Mouse (Mus musculus): Measurements from ENCODE around the gene Olfr212.
A peak's percentile ranks its signal among the peaks of the same experiment; 100 is the strongest.
"Not testable (repeated sequence)": the region's sequence is repeated elsewhere in the genome, so short reads cannot be mapped to it uniquely, and the experiment has no call there.

Gene Olfr212

GRCm38 (mm10) chr6:116506302-116507003 is at the start of gene Olfr212:
Gene Olfr212, plus strand, starts transcription at chr6:116506516.
- DNase-seq = not testable (repeated sequence)

GRCm38 (mm10) chr6:116458728-116459127 is 47.6 kb upstream of the Olfr212 start:
- no peak for DNase-seq

GRCm38 (mm10) chr6:116459232-116459631 is 47.1 kb upstream of the Olfr212 start:
- DNase-seq = no peak

- DNase-seq = no peak
These were observed 45.6 kb upstream of the Olfr212 start, which contains the start of gene Alox5 for GRCm38 (mm10) chr6:116460544-116461283. Gene Alox5, minus strand, starts transcription at chr6:116461178.

- no peak for DNase-seq
These were observed 38.2 kb upstream of the Olfr212 start for GRCm38 (mm10) chr6:116468081-116468480.

GRCm38 (mm10) chr6:116485081-116485480 is 21.2 kb upstream of the Olfr212 start:
- no peak for DNase-seq

GRCm38 (mm10) chr6:116486833-116487232 is 19.5 kb upstream of the Olfr212 start:
- DNase-seq = no peak

- DNase-seq = peak; percentile 5
These were observed 17.5 kb upstream of the Olfr212 start, which contains the start of gene Olfr211 for GRCm38 (mm10) chr6:116488791-116489190. Gene Olfr211, plus strand, starts transcription at chr6:116489091.

- no peak for DNase-seq
These were observed 12.6 kb upstream of the Olfr212 start for GRCm38 (mm10) chr6:116493742-116494141.

- no peak for DNase-seq
These were observed 10.4 kb upstream of the Olfr212 start for GRCm38 (mm10) chr6:116495960-116496359.

- DNase-seq = no peak
These were observed 8.5 kb downstream of the Olfr212 start for GRCm38 (mm10) chr6:116514832-116515231.

- no peak for DNase-seq
These were observed 31.8 kb downstream of the Olfr212 start, which contains the start of gene Olfr213 for GRCm38 (mm10) chr6:116538156-116538555. Gene Olfr213, plus strand, starts transcription at chr6:116538456.

GRCm38 (mm10) chr6:116542500-116542899 is 36.2 kb downstream of the Olfr212 start:
- DNase-seq = no peak

- not testable (repeated sequence) for DNase-seq
These were observed 44.5 kb downstream of the Olfr212 start, which contains the start of gene Gm5580 for GRCm38 (mm10) chr6:116550841-116551240. Gene Gm5580, plus strand, starts transcription at chr6:116551141.

GRCm38 (mm10) chr6:116553935-116554334 is 47.6 kb downstream of the Olfr212 start, which contains the start of gene Olfr214:
Gene Olfr214, plus strand, starts transcription at chr6:116554235.
- DNase-seq = no peak

GRCm38 (mm10) chr6:116554952-116555351 is 48.6 kb downstream of the Olfr212 start:
- DNase-seq = no peak

All from cerebellum, adult 9-10 months (tissue).